Mouse (Mus musculus): ENCODE measurements around the gene Fhl3. TPM values are rescaled to one million over a fixed set of nuclear protein-coding genes. Genes with fewer than 3 reads are reported as not detected.

Gene Fhl3
- polyA plus RNA-seq (2014; fragmentation: Nextera tagmentation; extraction: Ambion mirVana) = 1.8 and 2.2 TPM in 2 replicates

DNA sequence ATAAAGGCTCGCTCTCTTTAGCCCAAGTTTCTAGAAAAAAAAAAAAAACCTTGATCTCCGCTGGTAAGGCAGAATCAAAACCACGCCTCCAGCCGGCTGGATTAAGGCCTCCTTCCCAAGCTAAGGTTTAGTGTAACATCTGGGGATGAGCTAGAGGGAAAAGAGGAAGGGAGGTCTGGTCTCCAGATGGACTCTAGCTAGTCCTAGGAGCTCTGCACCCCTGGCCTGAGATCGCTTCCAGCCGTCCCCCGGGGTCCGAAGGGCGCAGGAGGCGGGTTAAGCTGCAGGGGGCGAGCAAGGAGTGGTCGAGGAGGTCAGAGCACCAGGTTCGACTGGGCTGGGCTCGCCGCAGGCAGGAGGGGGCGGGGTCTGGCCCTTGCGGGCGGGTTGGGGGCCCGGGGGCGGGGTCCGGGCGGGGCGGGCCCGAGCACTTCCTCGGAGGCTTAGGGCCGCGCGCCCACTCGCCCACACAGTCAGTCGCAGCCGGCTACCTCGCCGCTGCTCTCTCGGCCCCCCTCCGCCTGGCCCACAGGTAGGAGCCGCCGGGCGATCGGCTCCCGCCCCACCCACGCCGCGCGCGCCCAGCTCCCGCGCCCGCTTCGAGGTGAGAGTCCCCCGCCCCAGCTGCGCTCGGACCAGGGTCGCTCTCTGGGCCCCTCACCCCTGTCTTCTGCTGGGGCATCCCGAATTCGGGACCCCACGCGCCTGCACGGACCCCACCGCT lies at the start of gene Fhl3:
Gene Fhl3, plus strand, starts transcription at position 454 of the 724 bp plus-strand sequence.
- no peak for DNase-seq (ENCODE audit: low spot score)
- H3K36me3 ChIP-seq (replicated peaks; ENCODE audit: control insufficient read depth, insufficient read depth) = no peaks in the 10 kb centered on the region
- under 1% methylated on average over 51 of the region's 59 CpGs for WGBS
- peak within 1 kb of the TSS; percentile 49 for H3K4me3 ChIP-seq (replicated peaks; ENCODE audit: low read length)
- H3K27ac ChIP-seq = no peak within 1 kb of the TSS
- H3K9ac ChIP-seq = peak within 1 kb of the TSS; percentile 65
- H3K9me3 ChIP-seq (ENCODE audit: control insufficient read depth, low read length) = no peaks in the 10 kb centered on the region
- ATAC-seq (ENCODE audit: low FRiP score) = peak; percentile 38
- H3K27me3 ChIP-seq (ENCODE audit: control insufficient read depth, insufficient read depth, low read length) = peaks cover 33% of the 10 kb centered on the region
- H3K4me1 ChIP-seq (replicated peaks; ENCODE audit: control insufficient read depth, insufficient read depth, low read length) = peaks cover 13% of the 10 kb centered on the region
- H3K4me2 ChIP-seq (replicated peaks) = peak within 1 kb of the TSS; percentile 88

DNA sequence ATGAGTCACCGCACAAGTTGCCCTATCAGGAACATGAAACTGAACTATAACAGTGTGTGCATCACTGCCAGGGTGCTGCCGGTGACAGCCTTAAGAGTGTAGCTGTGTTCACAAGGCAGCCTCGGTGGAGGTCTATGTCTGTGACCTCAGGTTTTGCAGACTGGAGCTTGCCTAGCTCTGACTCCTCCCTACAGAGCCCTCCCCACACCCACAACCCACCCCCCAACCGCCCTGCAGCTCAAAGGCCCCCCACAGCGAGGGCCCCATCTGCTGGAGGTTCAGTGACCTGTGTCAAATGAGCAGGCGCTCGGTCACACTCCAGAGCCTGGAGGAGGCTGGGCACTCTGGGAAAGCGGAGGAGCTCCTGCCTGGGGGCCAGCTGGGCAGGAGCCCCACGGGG lies 47.6 kb upstream of the Fhl3 start:
- no peak overlapping the region for H3K27ac ChIP-seq
- DNase-seq (ENCODE audit: low spot score) = no peak
- H3K9ac ChIP-seq = no peak overlapping the region
- no peak for ATAC-seq (ENCODE audit: low FRiP score)
- peaks cover 23% of the 10 kb centered on the region for H3K4me1 ChIP-seq (replicated peaks; ENCODE audit: control insufficient read depth, insufficient read depth, low read length)
- no peaks in the 10 kb centered on the region for H3K9me3 ChIP-seq (ENCODE audit: control insufficient read depth, low read length)
- 2% methylated on average over 9 of the region's 9 CpGs for WGBS
- no peaks in the 10 kb centered on the region for H3K36me3 ChIP-seq (replicated peaks; ENCODE audit: control insufficient read depth, insufficient read depth)
- H3K27me3 ChIP-seq (ENCODE audit: control insufficient read depth, insufficient read depth, low read length) = peaks cover 32% of the 10 kb centered on the region
- peak overlapping the region; percentile 21; the same call in 1 of the 2 replicates for H3K4me2 ChIP-seq (replicated peaks)
- no peak overlapping the region for H3K4me3 ChIP-seq (replicated peaks; ENCODE audit: low read length)

DNA sequence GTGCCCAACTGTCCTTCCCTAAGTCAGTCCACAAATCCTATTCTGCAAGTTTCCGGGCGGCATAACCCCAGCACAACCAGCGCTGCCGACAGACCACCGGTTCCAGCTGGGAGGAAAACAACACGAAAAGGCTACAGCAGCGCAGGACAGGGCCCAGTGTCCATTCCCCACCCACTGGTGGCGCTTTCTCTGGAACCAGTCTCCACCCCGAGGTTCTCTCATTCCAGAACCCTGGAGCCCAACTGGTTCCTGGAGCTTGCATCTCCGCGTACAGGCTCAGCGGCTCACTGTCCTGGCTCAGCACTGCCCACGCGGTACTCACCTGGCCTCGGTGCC lies 44.0 kb upstream of the Fhl3 start, which contains the start of gene Pou3f1:
Gene Pou3f1, plus strand, starts transcription at position 290 of the 336 bp plus-strand sequence.
- DNase-seq (ENCODE audit: low spot score) = no peak
- H3K9me3 ChIP-seq (ENCODE audit: control insufficient read depth, low read length) = no peaks in the 10 kb centered on the region
- peak within 1 kb of the TSS; percentile 60 for H3K9ac ChIP-seq
- H3K27ac ChIP-seq = 0 out of 2 replicates have a peak within 1 kb of the TSS, but pooled peaks have one; percentile 23
- under 1% methylated on average over 14 of the region's 15 CpGs for WGBS
- ATAC-seq (ENCODE audit: low FRiP score) = 0 out of 2 replicates have a peak, but pooled peaks have one; percentile 0
- H3K4me1 ChIP-seq (replicated peaks; ENCODE audit: control insufficient read depth, insufficient read depth, low read length) = peaks cover 39% of the 10 kb centered on the region
- H3K36me3 ChIP-seq (replicated peaks; ENCODE audit: control insufficient read depth, insufficient read depth) = no peaks in the 10 kb centered on the region
- H3K4me3 ChIP-seq (replicated peaks; ENCODE audit: low read length) = peak within 1 kb of the TSS; percentile 45
- peaks cover 61% of the 10 kb centered on the region for H3K27me3 ChIP-seq (ENCODE audit: control insufficient read depth, insufficient read depth, low read length)
- peak within 1 kb of the TSS; percentile 84 for H3K4me2 ChIP-seq (replicated peaks)

DNA sequence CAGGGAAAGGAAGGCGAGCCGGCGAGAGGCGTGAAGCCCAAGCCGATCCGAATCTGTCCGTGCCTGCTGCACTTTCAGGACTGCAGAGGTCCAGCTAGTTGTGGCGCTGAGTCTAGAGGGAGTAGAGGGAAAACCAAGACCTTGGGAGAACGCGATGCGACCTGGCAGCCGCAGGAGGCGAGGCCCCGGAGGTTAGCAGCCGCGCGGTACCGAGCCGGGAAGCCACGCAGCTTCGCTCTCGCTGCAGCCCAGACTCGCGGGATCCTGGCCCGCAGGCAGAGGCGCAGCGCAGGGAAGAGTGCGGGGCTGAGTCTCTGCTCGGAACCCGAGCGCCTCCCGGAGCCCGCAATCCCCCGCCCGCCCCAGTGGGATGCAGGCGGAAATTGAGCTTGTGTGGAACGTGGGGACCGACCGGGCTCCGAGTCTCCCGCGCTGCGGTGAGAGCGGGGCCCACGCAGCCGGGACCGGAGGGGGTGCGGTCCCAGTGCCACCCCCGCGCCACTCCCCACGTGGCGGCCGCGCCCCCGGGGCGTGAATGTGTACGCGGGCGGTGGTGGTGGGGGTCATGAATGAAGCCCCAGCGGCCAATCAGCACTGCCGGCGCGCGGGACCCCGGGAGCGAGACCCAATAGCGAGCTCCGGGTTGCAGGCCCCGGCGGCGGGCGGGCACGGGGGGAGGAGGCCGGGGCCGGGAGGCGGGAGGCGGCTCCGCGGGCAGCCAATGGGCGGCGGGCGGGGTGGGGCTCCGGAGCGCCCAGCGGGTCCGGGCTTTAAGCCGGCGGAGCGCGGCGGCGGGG lies 43.4 kb upstream of the Fhl3 start:
- Histone ChIP-seq H3K4me2 (replicated peaks) (peak overlapping the region; percentile 84), H3K4me1 (replicated peaks; ENCODE audit: control insufficient read depth, insufficient read depth, low read length) (peaks cover 39% of the 10 kb centered on the region), H3K36me3 (replicated peaks; ENCODE audit: control insufficient read depth, insufficient read depth) (no peaks in the 10 kb centered on the region), H3K27me3 (ENCODE audit: control insufficient read depth, insufficient read depth, low read length) (peaks cover 66% of the 10 kb centered on the region), H3K4me3 (replicated peaks; ENCODE audit: low read length) (peak overlapping the region; percentile 45), H3K9ac (peak overlapping the region; percentile 60), H3K9me3 (ENCODE audit: control insufficient read depth, low read length) (no peaks in the 10 kb centered on the region), H3K27ac (0 out of 2 replicates have a peak overlapping the region, but pooled peaks have one; percentile 23)
- peak; percentile 92 for ATAC-seq (ENCODE audit: low FRiP score)
- DNase-seq (ENCODE audit: low spot score) = peak; percentile 83
- WGBS = under 1% methylated on average over 73 of the region's 92 CpGs

DNA sequence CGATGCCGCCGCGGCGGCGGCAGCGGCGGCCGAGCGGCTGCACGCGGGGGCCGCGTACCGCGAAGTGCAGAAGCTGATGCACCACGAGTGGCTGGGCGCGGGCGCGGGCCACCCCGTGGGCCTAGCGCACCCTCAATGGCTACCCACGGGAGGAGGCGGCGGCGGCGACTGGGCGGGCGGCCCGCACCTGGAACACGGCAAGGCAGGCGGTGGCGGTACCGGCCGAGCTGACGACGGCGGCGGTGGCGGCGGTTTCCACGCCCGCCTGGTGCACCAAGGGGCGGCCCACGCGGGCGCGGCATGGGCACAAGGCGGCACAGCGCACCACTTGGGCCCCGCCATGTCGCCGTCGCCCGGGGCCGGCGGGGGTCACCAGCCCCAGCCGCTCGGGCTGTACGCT lies 42.7 kb upstream of the Fhl3 start:
- H3K27ac ChIP-seq = no peak overlapping the region
- peaks cover 74% of the 10 kb centered on the region for H3K27me3 ChIP-seq (ENCODE audit: control insufficient read depth, insufficient read depth, low read length)
- peaks cover 32% of the 10 kb centered on the region for H3K4me1 ChIP-seq (replicated peaks; ENCODE audit: control insufficient read depth, insufficient read depth, low read length)

DNA sequence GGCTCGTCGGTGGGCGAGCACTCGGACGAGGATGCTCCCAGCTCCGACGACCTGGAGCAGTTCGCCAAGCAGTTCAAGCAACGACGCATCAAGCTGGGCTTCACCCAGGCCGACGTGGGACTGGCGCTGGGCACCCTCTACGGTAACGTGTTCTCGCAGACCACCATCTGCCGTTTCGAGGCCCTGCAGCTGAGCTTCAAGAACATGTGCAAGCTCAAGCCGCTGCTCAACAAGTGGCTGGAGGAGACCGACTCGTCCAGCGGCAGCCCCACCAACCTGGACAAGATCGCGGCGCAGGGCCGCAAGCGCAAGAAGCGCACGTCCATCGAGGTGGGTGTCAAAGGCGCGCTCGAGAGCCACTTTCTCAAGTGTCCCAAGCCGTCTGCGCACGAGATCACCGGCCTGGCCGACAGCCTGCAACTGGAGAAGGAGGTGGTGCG lies 42.1 kb upstream of the Fhl3 start:
- 1% methylated on average over 39 of the region's 39 CpGs for WGBS

More for the DNA sequence above, 42.7 kb upstream of the Fhl3 start:
- H3K9me3 ChIP-seq (ENCODE audit: control insufficient read depth, low read length) = no peaks in the 10 kb centered on the region
- DNase-seq (ENCODE audit: low spot score) (no peak), ATAC-seq (ENCODE audit: low FRiP score) (no peak; the same call in 1 of the 2 replicates)
- H3K9ac ChIP-seq = peak overlapping the region; percentile 60
- H3K4me2 ChIP-seq (replicated peaks) = peak overlapping the region; percentile 84
- no peaks in the 10 kb centered on the region for H3K36me3 ChIP-seq (replicated peaks; ENCODE audit: control insufficient read depth, insufficient read depth)
- 0% methylated on average over 49 of the region's 61 CpGs for WGBS
- H3K4me3 ChIP-seq (replicated peaks; ENCODE audit: low read length) = peak overlapping the region; percentile 45

DNA sequence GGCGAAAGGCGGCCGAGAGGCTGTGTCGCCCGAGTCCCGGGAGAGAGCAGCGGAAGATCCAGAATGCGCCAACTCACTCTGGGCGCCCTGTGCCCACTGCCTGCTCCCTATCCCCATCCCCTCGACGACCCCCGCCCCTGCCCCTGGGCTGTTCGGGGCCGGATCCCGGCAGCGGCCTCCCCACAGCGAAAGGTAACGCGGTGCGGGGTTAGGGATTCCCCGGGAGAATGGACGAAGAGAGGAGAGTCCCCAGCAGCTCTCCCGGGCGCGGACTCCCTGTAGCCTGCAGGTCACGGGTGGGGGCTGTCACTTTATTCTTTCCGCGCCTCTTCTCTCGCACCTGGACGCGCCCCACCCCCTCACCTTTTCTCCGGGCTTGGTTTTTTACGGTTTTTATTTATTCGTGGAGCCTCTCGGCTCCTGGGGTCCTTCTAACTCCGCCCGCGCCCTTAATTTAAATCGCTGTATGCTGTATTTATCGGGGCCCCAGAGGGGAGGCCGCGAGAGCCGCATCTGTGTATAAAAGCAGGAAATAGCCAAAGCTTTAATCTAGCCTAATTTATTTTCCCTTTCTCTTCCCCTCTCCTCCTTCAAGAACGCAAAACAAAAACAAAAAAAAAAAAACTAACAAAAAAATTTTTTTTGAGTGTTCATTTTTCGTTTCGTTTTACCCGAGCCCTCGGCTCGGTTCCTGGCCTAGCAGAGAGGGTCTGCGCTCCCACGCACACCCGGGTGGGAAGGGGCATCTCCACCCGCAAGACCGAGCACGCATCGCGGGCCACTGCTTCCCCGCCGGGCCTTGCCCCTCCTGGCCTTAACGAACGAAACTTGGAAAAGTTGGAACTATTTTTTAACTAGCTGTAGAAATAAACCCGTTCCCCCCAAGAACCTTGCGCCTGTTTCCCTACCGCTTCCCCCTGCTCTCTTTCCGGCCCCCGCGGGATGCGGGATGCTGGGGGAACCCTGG lies 41.0 kb upstream of the Fhl3 start:
- no peak for ATAC-seq (ENCODE audit: low FRiP score)
- Histone ChIP-seq H3K4me2 (replicated peaks) (peak overlapping the region; percentile 84), H3K4me1 (replicated peaks; ENCODE audit: control insufficient read depth, insufficient read depth, low read length) (peaks cover 29% of the 10 kb centered on the region), H3K27me3 (ENCODE audit: control insufficient read depth, insufficient read depth, low read length) (peaks cover 71% of the 10 kb centered on the region), H3K4me3 (replicated peaks; ENCODE audit: low read length) (peak overlapping the region; percentile 45), H3K9me3 (ENCODE audit: control insufficient read depth, low read length) (no peaks in the 10 kb centered on the region), H3K36me3 (replicated peaks; ENCODE audit: control insufficient read depth, insufficient read depth) (no peaks in the 10 kb centered on the region), H3K9ac (peak overlapping the region; percentile 60), H3K27ac (no peak overlapping the region)
- DNase-seq (ENCODE audit: low spot score) = no peak
- 2% methylated on average over 68 of the region's 68 CpGs for WGBS

More for the DNA sequence above, 42.1 kb upstream of the Fhl3 start:
- Histone ChIP-seq H3K4me1 (replicated peaks; ENCODE audit: control insufficient read depth, insufficient read depth, low read length) (peaks cover 29% of the 10 kb centered on the region), H3K36me3 (replicated peaks; ENCODE audit: control insufficient read depth, insufficient read depth) (no peaks in the 10 kb centered on the region), H3K27me3 (ENCODE audit: control insufficient read depth, insufficient read depth, low read length) (peaks cover 79% of the 10 kb centered on the region), H3K9ac (peak overlapping the region; percentile 60), H3K4me2 (replicated peaks) (peak overlapping the region; percentile 84), H3K4me3 (replicated peaks; ENCODE audit: low read length) (peak overlapping the region; percentile 45), H3K27ac (no peak overlapping the region), H3K9me3 (ENCODE audit: control insufficient read depth, low read length) (no peaks in the 10 kb centered on the region)
- ATAC-seq (ENCODE audit: low FRiP score) = no peak
- DNase-seq (ENCODE audit: low spot score) = no peak

DNA sequence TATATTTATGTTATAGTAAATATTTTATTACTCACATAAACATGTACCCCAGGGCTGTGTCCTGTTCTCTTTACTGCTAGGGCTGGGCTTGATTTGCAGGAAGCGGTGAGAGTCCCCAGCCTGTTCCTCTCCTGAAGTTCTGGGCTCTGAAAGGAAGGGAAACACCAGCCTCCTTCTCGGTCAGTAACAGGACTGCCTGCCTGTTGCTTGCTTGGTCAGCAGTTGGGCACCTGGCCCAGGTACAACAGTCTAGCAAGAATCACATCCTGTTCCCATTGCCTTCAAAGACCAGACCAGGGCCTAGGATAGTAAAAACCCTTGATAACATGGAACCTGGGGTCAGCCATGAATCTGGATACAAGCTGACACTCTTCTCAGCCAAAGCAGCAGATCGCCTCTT lies 39.9 kb upstream of the Fhl3 start:
- ATAC-seq (ENCODE audit: low FRiP score) (no peak), DNase-seq (ENCODE audit: low spot score) (no peak)
- Histone ChIP-seq H3K36me3 (replicated peaks; ENCODE audit: control insufficient read depth, insufficient read depth) (no peaks in the 10 kb centered on the region), H3K4me2 (replicated peaks) (peak overlapping the region; percentile 84), H3K4me1 (replicated peaks; ENCODE audit: control insufficient read depth, insufficient read depth, low read length) (peaks cover 29% of the 10 kb centered on the region), H3K27me3 (ENCODE audit: control insufficient read depth, insufficient read depth, low read length) (peaks cover 69% of the 10 kb centered on the region), H3K4me3 (replicated peaks; ENCODE audit: low read length) (peak overlapping the region; percentile 45), H3K9me3 (ENCODE audit: control insufficient read depth, low read length) (no peaks in the 10 kb centered on the region), H3K9ac (no peak overlapping the region), H3K27ac (no peak overlapping the region)
- WGBS = 49% methylated on average over 3 of the region's 3 CpGs
